Mouse (Mus musculus): ENCODE measurements at regions not wholly inside any gene's neighbourhood (a gene's known extent, or its start where the extent isn't known, plus 50 kb on each side); places are given as distances from the start of the nearest gene placed in this dataset.

- in situ Hi-C loops (cut with MboI; ENCODE audit: low pct_unique_long_range_greater_than_20kb), result no loop called here
- ATAC-seq (no peak), DNase-seq (ENCODE audit: low read depth, low spot score) (no peak)
- no peak for TF ChIP-seq CTCF (IDR thresholded peaks at IDR 0.05)
- H3K27me3 ChIP-seq, result no peaks in the 10 kb centered on the region
- ChIA-PET POLR2A (no interaction called here), CTCF (no interaction called here)
Observed at GRCm38 (mm10) chr1:27642118-27642517, 954.9 kb upstream of the 4931408C20Rik start.

- no peak for TF ChIP-seq CTCF (IDR thresholded peaks at IDR 0.05)
- DNase-seq (ENCODE audit: low read depth, low spot score) (no peak), ATAC-seq (no peak)
- ChIA-PET POLR2A (no interaction called here), CTCF (no interaction called here)
- in situ Hi-C loops (cut with MboI; ENCODE audit: low pct_unique_long_range_greater_than_20kb), result no loop called here
- no peaks in the 10 kb centered on the region for H3K27me3 ChIP-seq
Observed at GRCm38 (mm10) chr1:27629101-27629500, 941.8 kb upstream of the 4931408C20Rik start.

DNA sequence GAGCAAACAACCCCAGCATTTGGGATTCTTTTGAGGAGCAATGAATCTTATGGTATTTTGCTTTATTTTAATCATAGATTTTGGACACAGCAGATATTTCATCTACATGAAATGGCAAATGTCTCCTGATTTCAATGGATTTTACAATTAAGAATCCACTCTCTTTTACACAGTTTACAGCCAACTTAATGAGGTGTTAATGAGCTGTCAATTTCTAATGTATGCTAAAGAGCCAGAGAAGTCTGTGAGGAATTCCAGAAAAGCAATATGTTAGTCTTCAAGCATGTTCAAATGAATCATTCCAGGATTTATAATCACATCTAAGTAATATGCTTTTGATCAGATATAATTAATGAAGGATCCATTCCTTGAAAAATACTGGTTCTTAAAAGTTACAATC is 929.0 kb upstream of the 4931408C20Rik start:
- DNase-seq (ENCODE audit: low read depth, low spot score) (no peak), ATAC-seq (no peak)
- in situ Hi-C loops (cut with MboI; ENCODE audit: low pct_unique_long_range_greater_than_20kb), result no loop called here

DNA sequence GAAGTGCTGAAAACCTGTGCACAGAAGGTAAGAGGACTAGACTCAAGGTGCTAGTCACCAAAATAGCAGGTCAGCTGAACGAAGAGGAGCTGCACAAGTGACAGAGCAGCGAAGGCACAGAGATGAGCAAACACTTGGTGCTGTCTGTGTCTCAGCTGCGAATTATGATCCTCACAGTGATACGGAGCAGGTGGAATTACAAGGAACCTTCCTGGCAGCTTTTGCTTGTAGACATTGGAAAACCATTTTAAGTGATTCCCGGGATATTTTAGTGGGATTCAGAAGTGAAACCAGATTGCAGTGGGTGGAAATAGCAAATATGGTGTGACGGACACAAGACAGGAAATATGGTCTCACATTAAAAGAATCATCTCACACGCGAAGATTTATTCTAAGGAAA is 921.3 kb upstream of the 4931408C20Rik start:
- POLR2A ChIA-PET, result no interaction called here
- CTCF ChIA-PET, result no interaction called here
- DNase-seq (ENCODE audit: low read depth, low spot score) (no peak), ATAC-seq (no peak)
- in situ Hi-C loops (cut with MboI; ENCODE audit: low pct_unique_long_range_greater_than_20kb), result no loop called here
- no peaks in the 10 kb centered on the region for H3K27me3 ChIP-seq
- TF ChIP-seq CTCF (IDR thresholded peaks at IDR 0.05), result no peak

More for the DNA sequence above, 929.0 kb upstream of the 4931408C20Rik start:
- POLR2A ChIA-PET, result no interaction called here
- no peaks in the 10 kb centered on the region for H3K27me3 ChIP-seq
- CTCF ChIA-PET, result no interaction called here
- TF ChIP-seq CTCF (IDR thresholded peaks at IDR 0.05), result no peak

GRCm38 (mm10) chr1:27578776-27579175 is 891.5 kb upstream of the 4931408C20Rik start:
- no peak for ATAC-seq

GRCm38 (mm10) chr1:27559426-27559825 is 872.2 kb upstream of the 4931408C20Rik start:
- ChIA-PET CTCF (no interaction called here), POLR2A (no interaction called here)
- no peak for DNase-seq (ENCODE audit: low read depth, low spot score)
- H3K27me3 ChIP-seq, result no peaks in the 10 kb centered on the region
- ATAC-seq, result no peak
- in situ Hi-C loops (cut with MboI; ENCODE audit: low pct_unique_long_range_greater_than_20kb), result no loop called here
- TF ChIP-seq CTCF (IDR thresholded peaks at IDR 0.05), result no peak

More at GRCm38 (mm10) chr1:27578776-27579175, 891.5 kb upstream of the 4931408C20Rik start:
- POLR2A ChIA-PET, result interaction anchor here (0.5 kb wide), 1 partner anchor 351 kb away, joined by 6 read pairs; no protein-coding TSS in a partner anchor
- no peaks in the 10 kb centered on the region for H3K27me3 ChIP-seq
- in situ Hi-C loops (cut with MboI; ENCODE audit: low pct_unique_long_range_greater_than_20kb), result no loop called here
- TF ChIP-seq CTCF (IDR thresholded peaks at IDR 0.05), result no peak
- CTCF ChIA-PET, result interaction anchor here (1.1 kb wide), 1 partner anchor 11 kb away, joined by 4 read pairs; no protein-coding TSS in a partner anchor
- no peak for DNase-seq (ENCODE audit: low read depth, low spot score)

DNA sequence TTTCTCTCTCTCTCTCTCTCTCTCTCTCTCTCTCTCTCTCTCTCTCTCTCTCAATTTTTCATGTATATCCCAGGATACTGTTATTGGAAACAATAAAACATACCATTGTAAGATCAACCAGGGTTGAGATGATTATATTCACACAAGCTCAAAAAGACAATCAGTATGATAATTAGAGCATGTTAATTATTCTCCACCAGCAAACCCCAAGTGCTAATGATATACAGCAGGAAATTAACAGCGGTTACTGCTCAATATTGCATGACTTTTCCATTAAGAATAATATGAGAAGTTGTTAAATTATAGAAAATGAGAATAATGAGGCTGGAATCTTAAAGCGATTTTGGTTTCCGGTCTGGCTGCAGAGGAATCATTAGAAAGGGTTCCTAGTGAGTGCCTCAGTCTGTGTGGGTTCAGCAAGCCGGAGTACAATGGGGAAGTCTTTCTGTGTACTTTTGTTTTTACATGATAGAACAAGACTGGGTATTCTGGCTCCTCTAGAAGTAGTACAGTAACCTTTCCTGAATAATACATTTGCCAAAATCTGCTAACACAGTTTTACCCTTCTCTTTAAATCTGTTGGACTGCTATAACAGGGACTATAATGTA is 823.6 kb upstream of the 4931408C20Rik start:
- ChIA-PET CTCF (no interaction called here), POLR2A (no interaction called here)
- in situ Hi-C loops (cut with MboI; ENCODE audit: low pct_unique_long_range_greater_than_20kb), result no loop called here
- TF ChIP-seq CTCF (IDR thresholded peaks at IDR 0.05), result no peak
- DNase-seq (ENCODE audit: low read depth, low spot score) (no peak), ATAC-seq (no peak)
- no peaks in the 10 kb centered on the region for H3K27me3 ChIP-seq

GRCm38 (mm10) chr1:27503807-27504206 is 816.5 kb upstream of the 4931408C20Rik start:
- ATAC-seq (no peak), DNase-seq (ENCODE audit: low read depth, low spot score) (no peak)
- ChIA-PET POLR2A (no interaction called here), CTCF (no interaction called here)
- no peaks in the 10 kb centered on the region for H3K27me3 ChIP-seq
- TF ChIP-seq CTCF (IDR thresholded peaks at IDR 0.05), result no peak
- in situ Hi-C loops (cut with MboI; ENCODE audit: low pct_unique_long_range_greater_than_20kb), result no loop called here

GRCm38 (mm10) chr1:27478991-27479390 is 791.7 kb upstream of the 4931408C20Rik start:
- DNase-seq (ENCODE audit: low read depth, low spot score) (no peak), ATAC-seq (no peak)
- ChIA-PET CTCF (no interaction called here), POLR2A (no interaction called here)
- no peaks in the 10 kb centered on the region for H3K27me3 ChIP-seq
- no peak for TF ChIP-seq CTCF (IDR thresholded peaks at IDR 0.05)
- in situ Hi-C loops (cut with MboI; ENCODE audit: low pct_unique_long_range_greater_than_20kb), result no loop called here

DNA sequence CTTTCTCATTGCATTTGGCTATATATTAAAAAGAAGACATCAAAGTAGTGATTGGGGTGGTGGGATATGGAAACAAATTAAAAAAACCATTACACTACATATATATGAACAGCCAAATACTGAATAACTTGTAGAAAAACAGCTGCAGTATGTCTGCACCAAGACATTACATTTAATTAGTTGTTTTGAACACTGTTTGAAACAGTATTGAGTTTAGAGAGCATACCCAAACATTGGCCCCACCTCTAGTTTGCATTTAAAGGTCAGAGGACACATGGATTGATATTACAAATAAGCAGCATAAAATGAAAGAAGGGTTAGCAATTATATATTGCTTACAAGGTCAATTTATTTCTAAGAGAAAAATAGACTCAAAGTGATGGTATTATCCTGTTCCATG is 758.8 kb upstream of the 4931408C20Rik start:
- in situ Hi-C loops (cut with MboI; ENCODE audit: low pct_unique_long_range_greater_than_20kb), result no loop called here
- POLR2A ChIA-PET, result no interaction called here
- no peak for ATAC-seq
- CTCF ChIA-PET, result no interaction called here
- H3K27me3 ChIP-seq, result no peaks in the 10 kb centered on the region
- no peak for TF ChIP-seq CTCF (IDR thresholded peaks at IDR 0.05)
- DNase-seq (ENCODE audit: low read depth, low spot score), result no peak

All from Patski (cell line).